Mouse (Mus musculus): ENCODE measurements around the gene Abca17. TPM values are rescaled to one million over a fixed set of nuclear protein-coding genes. Genes with fewer than 3 reads are reported as not detected.

Gene Abca17
- total RNA-seq, 2 experiments from 2014 or later, result 1.3 to 1.7 TPM

GRCm38 (mm10) chr17:24260516-24260915 is 90.4 kb downstream of the Abca17 start:
- H3K27ac ChIP-seq, result no peak overlapping the region
- no peak overlapping the region for H3K4me3 ChIP-seq
- no peak for TF ChIP-seq CTCF (IDR thresholded peaks at IDR 0.05)
- intact Hi-C loops (cut with DNase I), result no loop called here
- DNase-seq (ENCODE audit: extremely low spot score in 1 of 2, low spot score in 2 of 2), result no peak

- intact Hi-C loops (cut with DNase I), result no loop called here
Measured at GRCm38 (mm10) chr17:24259702-24260101, 91.2 kb downstream of the Abca17 start.

GRCm38 (mm10) chr17:24258981-24259380 is 91.9 kb downstream of the Abca17 start:
- DNase-seq (ENCODE audit: extremely low spot score in 1 of 2, low spot score in 2 of 2), result no peak
- TF ChIP-seq CTCF (IDR thresholded peaks at IDR 0.05), result no peak
- intact Hi-C loops (cut with DNase I), result no loop called here
- no peak overlapping the region for H3K4me3 ChIP-seq
- H3K27ac ChIP-seq, result no peak overlapping the region

More at GRCm38 (mm10) chr17:24259702-24260101, 91.2 kb downstream of the Abca17 start:
- H3K27ac ChIP-seq, result no peak overlapping the region
- no peak for TF ChIP-seq CTCF (IDR thresholded peaks at IDR 0.05)
- no peak overlapping the region for H3K4me3 ChIP-seq
- DNase-seq (ENCODE audit: extremely low spot score in 1 of 2, low spot score in 2 of 2), result no peak

- no peak for TF ChIP-seq CTCF (IDR thresholded peaks at IDR 0.05)
- intact Hi-C loops (cut with DNase I), result loop anchor here (5.0 kb wide), 1 partner anchor 100 kb away; the partner anchor contains the start of genes Abca17 and Abca3
- no peak for DNase-seq (ENCODE audit: extremely low spot score in 1 of 2, low spot score in 2 of 2)
Measured at GRCm38 (mm10) chr17:24252329-24252728, 98.5 kb downstream of the Abca17 start.

GRCm38 (mm10) chr17:24251320-24252069 is 99.4 kb downstream of the Abca17 start, which contains the start of gene Ccnf:
Gene Ccnf (minus strand): TSS chr17:24251484.
- DNase-seq (ENCODE audit: extremely low spot score in 1 of 2, low spot score in 2 of 2), result peak; percentile 93 to 95
- TF ChIP-seq CTCF (IDR thresholded peaks at IDR 0.05), result peak; percentile 61
- intact Hi-C loops (cut with DNase I), result loop anchor here (5.0 kb wide), 1 partner anchor 101 kb away; the partner anchor contains the start of genes Abca17 and Abca3
- H3K4me3 ChIP-seq, result peak within 1 kb of the TSS; percentile 74
- peak within 1 kb of the TSS; percentile 45 for H3K27ac ChIP-seq

More at GRCm38 (mm10) chr17:24252329-24252728, 98.5 kb downstream of the Abca17 start:
- Histone ChIP-seq H3K27ac (no peak overlapping the region), H3K4me3 (no peak overlapping the region)

- Histone ChIP-seq H3K4me3 (peak overlapping the region; percentile 74), H3K27ac (peak overlapping the region; percentile 45)
- DNase-seq (ENCODE audit: extremely low spot score in 1 of 2, low spot score in 2 of 2), result no peak
- TF ChIP-seq CTCF (IDR thresholded peaks at IDR 0.05), result no peak
- intact Hi-C loops (cut with DNase I), result loop anchor here (5.0 kb wide), 1 partner anchor 101 kb away; the partner anchor contains the start of genes Abca17 and Abca3
Measured at GRCm38 (mm10) chr17:24250988-24251319, 99.9 kb downstream of the Abca17 start.

GRCm38 (mm10) chr17:24248641-24249040 is 102.2 kb downstream of the Abca17 start:
- intact Hi-C loops (cut with DNase I), result no loop called here
- no peak for DNase-seq (ENCODE audit: extremely low spot score in 1 of 2, low spot score in 2 of 2)
- no peak overlapping the region for H3K4me3 ChIP-seq
- no peak overlapping the region for H3K27ac ChIP-seq
- TF ChIP-seq CTCF (IDR thresholded peaks at IDR 0.05), result peak; percentile 27

- intact Hi-C loops (cut with DNase I), result no loop called here
- DNase-seq (ENCODE audit: extremely low spot score in 1 of 2, low spot score in 2 of 2), result no peak
- Histone ChIP-seq H3K27ac (peak overlapping the region; percentile 58), H3K4me3 (no peak overlapping the region)
- no peak for TF ChIP-seq CTCF (IDR thresholded peaks at IDR 0.05)
Measured at GRCm38 (mm10) chr17:24244061-24244460, 106.8 kb downstream of the Abca17 start.

- no peak overlapping the region for H3K4me3 ChIP-seq
- peak overlapping the region; percentile 58 for H3K27ac ChIP-seq
- no peak for DNase-seq (ENCODE audit: extremely low spot score in 1 of 2, low spot score in 2 of 2)
- intact Hi-C loops (cut with DNase I), result no loop called here
- peak; percentile 60 for TF ChIP-seq CTCF (IDR thresholded peaks at IDR 0.05)
Measured at GRCm38 (mm10) chr17:24243311-24243969, 107.4 kb downstream of the Abca17 start.

- Histone ChIP-seq H3K4me3 (no peak overlapping the region), H3K27ac (no peak overlapping the region)
- no peak for DNase-seq (ENCODE audit: extremely low spot score in 1 of 2, low spot score in 2 of 2)
- no peak for TF ChIP-seq CTCF (IDR thresholded peaks at IDR 0.05)
- intact Hi-C loops (cut with DNase I), result no loop called here
Measured at GRCm38 (mm10) chr17:24236921-24237320, 113.9 kb downstream of the Abca17 start.

- intact Hi-C loops (cut with DNase I), result no loop called here
- DNase-seq (ENCODE audit: extremely low spot score in 1 of 2, low spot score in 2 of 2), result no peak
- no peak for TF ChIP-seq CTCF (IDR thresholded peaks at IDR 0.05)
- Histone ChIP-seq H3K4me3 (no peak overlapping the region), H3K27ac (no peak overlapping the region)
Measured at GRCm38 (mm10) chr17:24236479-24236878, 114.4 kb downstream of the Abca17 start.

- no peak for TF ChIP-seq CTCF (IDR thresholded peaks at IDR 0.05)
- intact Hi-C loops (cut with DNase I), result no loop called here
- no peak for DNase-seq (ENCODE audit: extremely low spot score in 1 of 2, low spot score in 2 of 2)
- Histone ChIP-seq H3K27ac (no peak overlapping the region), H3K4me3 (no peak overlapping the region)
Measured at GRCm38 (mm10) chr17:24227941-24228340, 122.9 kb downstream of the Abca17 start.
